Mouse (Mus musculus) v-Abl transformed pro-B cells (cell line): Measurements from ENCODE around the gene Fkrp.

Experiments
- in situ Hi-C, 2 experiments: fragments of 400-800 bp; cut with MboI; formaldehyde crosslinking; loops; one replicate each; pipeline ENCODE4 v1.15.1; 2025; ENCODE audit not compliant: unreplicated experiment in 2 of 2

The Fkrp gene

GRCm38 (mm10) chr7:16838804-16839426 lies 22.4 kb upstream of the Fkrp start:
- in situ Hi-C loops: no loop called here

- in situ Hi-C loops: no loop called here
These were observed 21.6 kb upstream of the Fkrp start for GRCm38 (mm10) chr7:16837916-16838803.

- in situ Hi-C loops: no loop called here
These were observed 13.9 kb upstream of the Fkrp start for GRCm38 (mm10) chr7:16830449-16830848.

- in situ Hi-C loops: loop anchor here (5.0 kb wide), 2 partner anchors 35 to 80 kb away; partner anchors contain the start of gene Ptgir (in 1 of the 2)
These were observed 10.7 kb upstream of the Fkrp start for GRCm38 (mm10) chr7:16827274-16827673.

GRCm38 (mm10) chr7:16826571-16826970 lies 10.0 kb upstream of the Fkrp start:
- in situ Hi-C loops: loop anchor here (5.0 kb wide), 2 partner anchors 36 to 81 kb away; partner anchors contain the start of gene Ptgir (in 1 of the 2)

GRCm38 (mm10) chr7:16825785-16826184 lies 9.3 kb upstream of the Fkrp start:
- in situ Hi-C loops: loop anchor here (5.0 kb wide), 2 partner anchors 37 to 82 kb away; partner anchors contain the start of gene Ptgir (in 1 of the 2)

- in situ Hi-C loops: no loop called here
These were observed 7.2 kb upstream of the Fkrp start for GRCm38 (mm10) chr7:16823734-16824133.

- in situ Hi-C loops: no loop called here
These were observed 5.2 kb upstream of the Fkrp start for GRCm38 (mm10) chr7:16821669-16822101.

GRCm38 (mm10) chr7:16821091-16821490 lies 4.6 kb upstream of the Fkrp start:
- in situ Hi-C loops: no loop called here

- in situ Hi-C loops: no loop called here
These were observed 3.8 kb upstream of the Fkrp start for GRCm38 (mm10) chr7:16820271-16820763.

GRCm38 (mm10) chr7:16819794-16820193 lies 3.3 kb upstream of the Fkrp start:
- in situ Hi-C loops: loop anchor here in 1 of 2 experiments (5.0 kb wide), 1 partner anchor 38 kb away; no protein-coding TSS in a partner anchor

GRCm38 (mm10) chr7:16817693-16818092 lies 1.2 kb upstream of the Fkrp start:
- in situ Hi-C loops: loop anchor here in 1 of 2 experiments (5.0 kb wide), 1 partner anchor 40 kb away; no protein-coding TSS in a partner anchor

GRCm38 (mm10) chr7:16816078-16816474 lies 456 bp downstream of the Fkrp start:
- in situ Hi-C loops: loop anchor here in 1 of 2 experiments (5.0 kb wide), 1 partner anchor 41 kb away; no protein-coding TSS in a partner anchor

GRCm38 (mm10) chr7:16815351-16815941 lies 1.1 kb downstream of the Fkrp start, which contains the start of gene Strn4:
Gene Strn4 (plus strand): TSS chr7:16815889.
- in situ Hi-C loops: loop anchor here in 1 of 2 experiments (5.0 kb wide), 1 partner anchor 42 kb away; no protein-coding TSS in a partner anchor

GRCm38 (mm10) chr7:16812505-16812904 lies 4.0 kb downstream of the Fkrp start:
- in situ Hi-C loops: no loop called here

GRCm38 (mm10) chr7:16811649-16812070 lies 4.9 kb downstream of the Fkrp start:
- in situ Hi-C loops: no loop called here

GRCm38 (mm10) chr7:16810920-16811648 lies 5.4 kb downstream of the Fkrp start:
- in situ Hi-C loops: no loop called here

GRCm38 (mm10) chr7:16810399-16810919 lies 6.1 kb downstream of the Fkrp start:
- in situ Hi-C loops: no loop called here

GRCm38 (mm10) chr7:16809739-16810138 lies 6.8 kb downstream of the Fkrp start:
- in situ Hi-C loops: loop anchor here (5.0 to 10.0 kb wide), 3 partner anchors 65 to 182 kb away; no protein-coding TSS in a partner anchor
